Mouse (Mus musculus) c-Kit-negative CD71-positive TER-119-positive erythroid progenitor cells, embryonic 14.5 days (primary cell): ENCODE results near the gene Tub.

Source experiments
- DNase-seq: peaks from one replicate; pipeline ENCODE4 v3.0.0-alpha.2; 2013; ENCODE audit warnings: low read depth, low spot score

Tub gene

GRCm38 (mm10) chr7:108950312-108950761 lies at the start of gene Tub:
Tub (plus strand) TSS chr7:108950338.
- no peak for DNase-seq

- DNase-seq: no peak
Measured at GRCm38 (mm10) chr7:108903969-108904368, 46.2 kb upstream of the Tub start.

- no peak for DNase-seq
Measured at GRCm38 (mm10) chr7:108927043-108927442, 23.1 kb upstream of the Tub start.

- DNase-seq: no peak
Measured at GRCm38 (mm10) chr7:108928280-108929188, 21.6 kb upstream of the Tub start.

GRCm38 (mm10) chr7:108929726-108930393 lies 20.3 kb upstream of the Tub start, which contains the start of gene Nlrp10:
Nlrp10 (minus strand) TSS chr7:108930178.
- no peak for DNase-seq

GRCm38 (mm10) chr7:108933794-108934731 lies 16.1 kb upstream of the Tub start, which contains the start of gene Eif3f:
Eif3f (plus strand) TSS chr7:108934417.
- peak; percentile 90 for DNase-seq

- DNase-seq: no peak
Measured at GRCm38 (mm10) chr7:108934836-108935235, 15.3 kb upstream of the Tub start.

- DNase-seq: no peak
Measured at GRCm38 (mm10) chr7:108935411-108935810, 14.7 kb upstream of the Tub start.

- DNase-seq: no peak
Measured at GRCm38 (mm10) chr7:108936591-108936990, 13.5 kb upstream of the Tub start.

GRCm38 (mm10) chr7:108941466-108941865 lies 8.7 kb upstream of the Tub start:
- no peak for DNase-seq

GRCm38 (mm10) chr7:108944002-108944401 lies 6.1 kb upstream of the Tub start:
- DNase-seq: peak; percentile 24

GRCm38 (mm10) chr7:108948611-108949010 lies 1.5 kb upstream of the Tub start:
- no peak for DNase-seq

GRCm38 (mm10) chr7:108949301-108949700 lies 837 bp upstream of the Tub start:
- no peak for DNase-seq

- no peak for DNase-seq
Measured at GRCm38 (mm10) chr7:108950762-108951331, 709 bp downstream of the Tub start.

- no peak for DNase-seq
Measured at GRCm38 (mm10) chr7:108952801-108953200, 2.7 kb downstream of the Tub start.

- peak; percentile 16 for DNase-seq
Measured at GRCm38 (mm10) chr7:108954185-108954584, 4.0 kb downstream of the Tub start.

- DNase-seq: no peak
Measured at GRCm38 (mm10) chr7:108957734-108958133, 7.6 kb downstream of the Tub start.

GRCm38 (mm10) chr7:108965968-108966367 lies 15.8 kb downstream of the Tub start:
- DNase-seq: no peak

- DNase-seq: no peak
Measured at GRCm38 (mm10) chr7:108966742-108967362, 16.7 kb downstream of the Tub start.

- no peak for DNase-seq
Measured at GRCm38 (mm10) chr7:108968201-108968600, 18.1 kb downstream of the Tub start.

- DNase-seq: no peak
Measured at GRCm38 (mm10) chr7:108972273-108972672, 22.1 kb downstream of the Tub start.
